Mouse (Mus musculus): Measurements from ENCODE around the gene N4bp1. TPM values are rescaled to one million over a fixed set of nuclear protein-coding genes. Genes with fewer than 3 reads are reported as not detected.

N4bp1 gene
- polyA plus RNA-seq, 1 experiment from 2014 or later, result 10.7 TPM

DNA sequence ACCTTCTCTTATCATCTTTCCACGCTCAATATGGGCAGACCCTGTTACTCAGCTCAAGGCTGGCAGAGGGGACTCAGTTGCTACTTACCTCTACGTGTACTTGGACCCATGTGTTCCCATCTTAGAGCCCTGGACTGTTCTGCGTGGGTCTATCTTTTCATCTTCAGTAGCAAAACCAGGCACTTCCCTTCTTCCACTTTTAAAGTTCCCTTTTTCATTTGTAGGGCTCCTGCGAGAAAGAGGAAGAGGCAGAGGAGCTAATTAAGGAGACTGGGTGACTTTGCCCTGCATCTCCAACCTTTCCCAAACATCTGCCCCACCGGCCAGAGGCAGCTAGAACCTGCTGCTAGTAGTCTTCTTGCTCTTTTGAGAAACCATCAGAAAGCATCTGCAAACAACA lies 35.9 kb upstream of the N4bp1 start:
- Histone ChIP-seq H3K4me3 (ENCODE audit: low read depth, low read length) (no peak overlapping the region), H3K36me3 (ENCODE audit: control insufficient read depth, insufficient read depth, low read length) (no peaks in the 10 kb centered on the region), H3K9me3 (ENCODE audit: control insufficient read depth, low read length) (no peaks in the 10 kb centered on the region), H3K4me1 (ENCODE audit: control insufficient read depth, insufficient read depth, low read length) (no peaks in the 10 kb centered on the region), H3K9ac (ENCODE audit: low read depth, low read length) (no peak overlapping the region), H3K27ac (replicated peaks; ENCODE audit: low read depth, low read length) (no peak overlapping the region), H3K27me3 (replicated peaks; ENCODE audit: control insufficient read depth, insufficient read depth, low read length) (no peaks in the 10 kb centered on the region), H3K4me2 (ENCODE audit: low read depth, low read length) (no peak overlapping the region)
- ATAC-seq (ENCODE audit: low read depth), result no peak
- 66% methylated on average over 5 of the region's 5 CpGs for WGBS
- DNase-seq (ENCODE audit: low spot score), result no peak

GRCm38 (mm10) chr8:86920455-86920854 lies 35.4 kb upstream of the N4bp1 start:
- H3K4me3 ChIP-seq (ENCODE audit: low read depth, low read length), result no peak overlapping the region
- DNase-seq (ENCODE audit: low spot score), result no peak
- H3K9ac ChIP-seq (ENCODE audit: low read depth, low read length), result no peak overlapping the region
- no peak for ATAC-seq (ENCODE audit: low read depth)
- 46% methylated on average over 7 of the region's 7 CpGs for WGBS
- H3K36me3 ChIP-seq (ENCODE audit: control insufficient read depth, insufficient read depth, low read length), result no peaks in the 10 kb centered on the region
- no peak overlapping the region for H3K27ac ChIP-seq (replicated peaks; ENCODE audit: low read depth, low read length)
- no peaks in the 10 kb centered on the region for H3K9me3 ChIP-seq (ENCODE audit: control insufficient read depth, low read length)
- H3K27me3 ChIP-seq (replicated peaks; ENCODE audit: control insufficient read depth, insufficient read depth, low read length), result no peaks in the 10 kb centered on the region
- no peaks in the 10 kb centered on the region for H3K4me1 ChIP-seq (ENCODE audit: control insufficient read depth, insufficient read depth, low read length)
- no peak overlapping the region for H3K4me2 ChIP-seq (ENCODE audit: low read depth, low read length)

DNA sequence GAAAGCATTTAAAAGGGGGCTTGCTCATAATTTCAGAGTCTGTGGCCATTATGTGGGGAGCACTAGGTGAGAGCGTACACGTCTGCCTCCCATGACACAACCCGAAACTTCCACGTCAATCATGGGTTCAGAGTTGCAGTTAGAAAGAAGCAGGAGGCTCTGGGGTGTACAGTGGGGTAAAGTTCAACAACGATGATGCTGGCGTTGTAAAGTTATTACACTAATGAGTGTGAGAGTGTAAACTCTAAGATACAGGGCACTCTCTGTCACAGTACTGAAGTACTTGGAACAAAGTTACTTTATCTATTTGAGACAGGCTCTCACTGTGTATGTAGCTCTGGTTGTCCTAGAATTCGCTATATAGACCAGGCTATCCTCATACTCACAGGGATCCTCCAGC lies 35.0 kb upstream of the N4bp1 start:
- ATAC-seq (ENCODE audit: low read depth) (no peak), DNase-seq (ENCODE audit: low spot score) (no peak)
- Histone ChIP-seq H3K9ac (ENCODE audit: low read depth, low read length) (no peak overlapping the region), H3K4me2 (ENCODE audit: low read depth, low read length) (no peak overlapping the region), H3K27ac (replicated peaks; ENCODE audit: low read depth, low read length) (no peak overlapping the region), H3K4me1 (ENCODE audit: control insufficient read depth, insufficient read depth, low read length) (no peaks in the 10 kb centered on the region), H3K9me3 (ENCODE audit: control insufficient read depth, low read length) (no peaks in the 10 kb centered on the region), H3K36me3 (ENCODE audit: control insufficient read depth, insufficient read depth, low read length) (no peaks in the 10 kb centered on the region), H3K27me3 (replicated peaks; ENCODE audit: control insufficient read depth, insufficient read depth, low read length) (no peaks in the 10 kb centered on the region), H3K4me3 (ENCODE audit: low read depth, low read length) (no peak overlapping the region)
- WGBS, result 83% methylated on average over 7 of the region's 7 CpGs

- no peak overlapping the region for H3K4me3 ChIP-seq (ENCODE audit: low read depth, low read length)
- ATAC-seq (ENCODE audit: low read depth) (no peak), DNase-seq (ENCODE audit: low spot score) (no peak)
- H3K9ac ChIP-seq (ENCODE audit: low read depth, low read length), result no peak overlapping the region
- H3K4me2 ChIP-seq (ENCODE audit: low read depth, low read length), result no peak overlapping the region
- no peaks in the 10 kb centered on the region for H3K27me3 ChIP-seq (replicated peaks; ENCODE audit: control insufficient read depth, insufficient read depth, low read length)
- H3K4me1 ChIP-seq (ENCODE audit: control insufficient read depth, insufficient read depth, low read length), result no peaks in the 10 kb centered on the region
- no peaks in the 10 kb centered on the region for H3K9me3 ChIP-seq (ENCODE audit: control insufficient read depth, low read length)
- no peak overlapping the region for H3K27ac ChIP-seq (replicated peaks; ENCODE audit: low read depth, low read length)
- H3K36me3 ChIP-seq (ENCODE audit: control insufficient read depth, insufficient read depth, low read length), result no peaks in the 10 kb centered on the region
- 68% methylated on average over 4 of the region's 4 CpGs for WGBS
Measured at GRCm38 (mm10) chr8:86919262-86919661, 34.2 kb upstream of the N4bp1 start.

DNA sequence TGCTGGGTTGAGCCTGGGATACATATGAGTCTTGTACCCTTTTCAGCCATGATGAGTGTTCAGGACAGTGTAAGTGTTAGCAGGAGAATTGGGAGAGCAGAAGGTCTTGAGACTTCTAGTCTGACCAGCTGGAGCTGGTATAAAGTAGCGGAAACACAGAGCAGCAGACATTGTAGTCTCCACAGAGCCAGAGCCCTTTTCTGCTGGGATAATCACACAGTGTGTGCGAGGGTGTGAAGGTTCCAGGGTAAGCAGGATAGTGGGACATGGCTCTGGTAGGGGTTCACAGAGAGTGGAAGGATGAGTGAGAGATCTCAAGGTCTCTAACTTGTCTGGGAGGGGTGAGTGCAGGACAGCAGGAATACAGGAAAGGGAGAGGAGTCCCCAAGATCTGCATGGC lies 33.0 kb upstream of the N4bp1 start:
- Histone ChIP-seq H3K27ac (replicated peaks; ENCODE audit: low read depth, low read length) (no peak overlapping the region), H3K36me3 (ENCODE audit: control insufficient read depth, insufficient read depth, low read length) (no peaks in the 10 kb centered on the region)
- WGBS, result 98% methylated on average over 2 of the region's 2 CpGs

DNA sequence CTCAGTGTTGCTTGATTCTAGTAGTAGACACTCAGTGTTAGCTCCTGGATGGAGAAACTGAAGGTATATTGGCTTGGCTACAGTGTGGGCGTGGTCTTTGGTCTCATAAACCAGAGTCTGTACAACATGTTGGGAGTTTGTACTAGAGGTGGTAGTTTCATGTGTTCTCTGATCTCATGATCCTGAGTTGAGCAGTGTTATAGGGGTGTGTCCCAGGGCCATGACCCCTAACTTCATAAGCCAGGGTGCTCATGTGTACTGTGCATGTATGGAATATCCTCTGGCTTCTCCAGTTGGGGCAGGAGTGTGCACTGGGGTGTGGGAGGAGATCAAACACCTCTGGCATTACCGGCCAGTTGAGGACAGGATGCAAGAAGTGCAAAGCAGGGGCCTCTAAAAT lies 32.6 kb upstream of the N4bp1 start:
- no peak overlapping the region for H3K27ac ChIP-seq (replicated peaks; ENCODE audit: low read depth, low read length)
- 83% methylated on average over 2 of the region's 2 CpGs for WGBS
- ATAC-seq (ENCODE audit: low read depth), result no peak

More for the DNA sequence above, 33.0 kb upstream of the N4bp1 start:
- Histone ChIP-seq H3K4me1 (ENCODE audit: control insufficient read depth, insufficient read depth, low read length) (no peaks in the 10 kb centered on the region), H3K9ac (ENCODE audit: low read depth, low read length) (no peak overlapping the region), H3K9me3 (ENCODE audit: control insufficient read depth, low read length) (no peaks in the 10 kb centered on the region), H3K4me3 (ENCODE audit: low read depth, low read length) (no peak overlapping the region), H3K4me2 (ENCODE audit: low read depth, low read length) (no peak overlapping the region), H3K27me3 (replicated peaks; ENCODE audit: control insufficient read depth, insufficient read depth, low read length) (no peaks in the 10 kb centered on the region)
- ATAC-seq (ENCODE audit: low read depth) (no peak), DNase-seq (ENCODE audit: low spot score) (no peak)

DNA sequence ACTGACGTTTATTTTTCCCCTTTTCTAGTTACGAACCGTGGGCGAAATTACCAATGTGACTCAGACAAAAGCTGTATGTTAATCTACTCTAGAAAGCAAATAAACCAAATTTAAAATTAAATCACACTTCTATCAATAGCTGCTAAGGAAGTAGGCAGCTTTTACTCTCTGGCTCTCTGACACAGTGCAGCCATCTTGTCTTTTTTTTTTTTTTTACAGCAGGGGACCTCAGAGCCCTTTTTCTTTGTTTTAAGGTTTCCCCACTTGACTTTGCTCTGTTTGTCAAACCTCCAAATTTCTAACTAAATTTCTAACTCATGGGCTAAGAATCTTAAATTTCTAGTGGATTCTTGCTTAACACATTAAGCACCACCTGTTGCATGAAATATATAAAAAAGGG lies 31.3 kb upstream of the N4bp1 start:
- no peak for ATAC-seq (ENCODE audit: low read depth)
- no peak overlapping the region for H3K4me2 ChIP-seq (ENCODE audit: low read depth, low read length)
- no peak overlapping the region for H3K27ac ChIP-seq (replicated peaks; ENCODE audit: low read depth, low read length)
- H3K9ac ChIP-seq (ENCODE audit: low read depth, low read length), result no peak overlapping the region
- no peak for DNase-seq (ENCODE audit: low spot score)
- no peaks in the 10 kb centered on the region for H3K27me3 ChIP-seq (replicated peaks; ENCODE audit: control insufficient read depth, insufficient read depth, low read length)
- H3K4me3 ChIP-seq (ENCODE audit: low read depth, low read length), result no peak overlapping the region
- 81% methylated on average over 4 of the region's 4 CpGs for WGBS
- no peaks in the 10 kb centered on the region for H3K36me3 ChIP-seq (ENCODE audit: control insufficient read depth, insufficient read depth, low read length)
- no peaks in the 10 kb centered on the region for H3K9me3 ChIP-seq (ENCODE audit: control insufficient read depth, low read length)
- no peaks in the 10 kb centered on the region for H3K4me1 ChIP-seq (ENCODE audit: control insufficient read depth, insufficient read depth, low read length)

More for the DNA sequence above, 32.6 kb upstream of the N4bp1 start:
- no peaks in the 10 kb centered on the region for H3K4me1 ChIP-seq (ENCODE audit: control insufficient read depth, insufficient read depth, low read length)
- no peaks in the 10 kb centered on the region for H3K9me3 ChIP-seq (ENCODE audit: control insufficient read depth, low read length)
- no peak overlapping the region for H3K4me3 ChIP-seq (ENCODE audit: low read depth, low read length)
- DNase-seq (ENCODE audit: low spot score), result no peak
- H3K27me3 ChIP-seq (replicated peaks; ENCODE audit: control insufficient read depth, insufficient read depth, low read length), result no peaks in the 10 kb centered on the region
- H3K36me3 ChIP-seq (ENCODE audit: control insufficient read depth, insufficient read depth, low read length), result no peaks in the 10 kb centered on the region
- H3K9ac ChIP-seq (ENCODE audit: low read depth, low read length), result no peak overlapping the region
- no peak overlapping the region for H3K4me2 ChIP-seq (ENCODE audit: low read depth, low read length)

DNA sequence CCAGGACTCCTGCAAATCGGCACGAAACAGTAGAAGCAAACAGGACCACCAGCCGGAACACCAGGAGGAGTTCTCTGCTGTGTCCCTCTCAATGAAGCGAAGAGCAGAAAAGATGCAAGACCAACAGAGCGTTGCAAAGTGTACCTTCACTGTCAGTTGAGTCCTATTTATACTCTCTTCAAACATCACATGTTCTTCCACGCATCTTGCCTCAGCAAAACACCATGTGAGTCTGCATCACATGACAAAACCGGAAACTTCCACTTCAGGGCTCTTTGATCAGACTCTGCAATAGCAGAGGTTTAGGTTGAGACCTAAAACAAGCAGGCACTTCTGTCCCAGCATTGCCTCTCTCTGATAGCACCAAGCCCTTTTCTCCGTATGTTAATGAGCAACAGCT lies 26.1 kb upstream of the N4bp1 start:
- no peaks in the 10 kb centered on the region for H3K4me1 ChIP-seq (ENCODE audit: control insufficient read depth, insufficient read depth, low read length)

GRCm38 (mm10) chr8:86910250-86910649 lies 25.2 kb upstream of the N4bp1 start:
- Histone ChIP-seq H3K4me2 (ENCODE audit: low read depth, low read length) (no peak overlapping the region), H3K9ac (ENCODE audit: low read depth, low read length) (no peak overlapping the region), H3K4me3 (ENCODE audit: low read depth, low read length) (no peak overlapping the region), H3K27me3 (replicated peaks; ENCODE audit: control insufficient read depth, insufficient read depth, low read length) (no peaks in the 10 kb centered on the region), H3K9me3 (ENCODE audit: control insufficient read depth, low read length) (no peaks in the 10 kb centered on the region), H3K27ac (replicated peaks; ENCODE audit: low read depth, low read length) (no peak overlapping the region), H3K36me3 (ENCODE audit: control insufficient read depth, insufficient read depth, low read length) (no peaks in the 10 kb centered on the region), H3K4me1 (ENCODE audit: control insufficient read depth, insufficient read depth, low read length) (no peaks in the 10 kb centered on the region)
- 79% methylated on average over 6 of the region's 7 CpGs for WGBS
- DNase-seq (ENCODE audit: low spot score) (no peak), ATAC-seq (ENCODE audit: low read depth) (no peak)

More for the DNA sequence above, 26.1 kb upstream of the N4bp1 start:
- WGBS, result 82% methylated on average over 8 of the region's 8 CpGs
- Histone ChIP-seq H3K36me3 (ENCODE audit: control insufficient read depth, insufficient read depth, low read length) (no peaks in the 10 kb centered on the region), H3K9me3 (ENCODE audit: control insufficient read depth, low read length) (no peaks in the 10 kb centered on the region), H3K27me3 (replicated peaks; ENCODE audit: control insufficient read depth, insufficient read depth, low read length) (no peaks in the 10 kb centered on the region), H3K27ac (replicated peaks; ENCODE audit: low read depth, low read length) (no peak overlapping the region), H3K4me2 (ENCODE audit: low read depth, low read length) (no peak overlapping the region), H3K9ac (ENCODE audit: low read depth, low read length) (no peak overlapping the region), H3K4me3 (ENCODE audit: low read depth, low read length) (no peak overlapping the region)
- no peak for DNase-seq (ENCODE audit: low spot score)
- ATAC-seq (ENCODE audit: low read depth), result no peak
